Mouse (Mus musculus) heart, postnatal 0 days (tissue): ENCODE data around the gene Gm10318.

Experiments
- CTCF ChIP-seq: IDR thresholded peaks from 2 replicates; pipeline ENCODE4 v1.5.1; 2016; ENCODE audit warnings: antibody characterized with exemption, control low read depth, low read depth
- EP300 ChIP-seq: IDR thresholded peaks from 2 replicates; pipeline ENCODE4 v1.6.1; 2016; ENCODE audit warnings: antibody characterized with exemption, low read depth

DNA sequence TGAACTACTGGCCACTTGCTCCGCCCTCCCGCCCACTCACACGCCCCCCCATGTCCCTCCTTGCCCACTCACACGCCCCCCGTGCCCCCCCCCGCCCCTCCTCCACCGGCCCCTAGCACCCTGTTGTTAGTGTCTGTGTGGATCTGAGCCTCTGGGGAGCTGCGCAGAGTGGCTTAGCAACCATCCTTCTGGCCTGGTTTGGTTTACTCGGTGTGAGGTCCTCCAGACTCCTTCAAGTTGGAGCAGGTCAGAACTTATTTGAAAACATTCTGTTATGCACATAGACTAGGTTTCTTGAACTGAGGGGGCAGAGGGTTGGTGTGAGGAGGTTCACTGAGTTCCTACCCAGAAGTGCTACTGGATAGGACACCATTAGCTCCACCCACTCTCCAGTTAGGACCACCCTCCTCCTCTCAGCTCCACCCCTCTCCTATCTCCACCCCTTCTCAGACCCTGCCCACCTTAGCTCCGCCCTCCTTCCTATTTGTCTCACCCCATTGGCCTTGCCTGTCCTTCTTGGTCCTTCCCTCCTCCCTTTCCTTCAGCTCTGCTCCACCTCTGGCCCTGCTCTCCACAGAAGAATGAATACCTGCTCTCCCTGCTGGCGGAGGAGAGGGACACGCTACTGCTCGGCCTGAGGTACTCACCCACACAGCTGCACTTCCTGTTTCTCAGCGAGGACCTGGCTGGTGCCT, 11.6 kb downstream of the Gm10318 start:
- TF ChIP-seq CTCF (no peak), EP300 (no peak)
